Comparison of ENCODE assay signal across 19 mouse cellular contexts in the genomic region with DNA sequence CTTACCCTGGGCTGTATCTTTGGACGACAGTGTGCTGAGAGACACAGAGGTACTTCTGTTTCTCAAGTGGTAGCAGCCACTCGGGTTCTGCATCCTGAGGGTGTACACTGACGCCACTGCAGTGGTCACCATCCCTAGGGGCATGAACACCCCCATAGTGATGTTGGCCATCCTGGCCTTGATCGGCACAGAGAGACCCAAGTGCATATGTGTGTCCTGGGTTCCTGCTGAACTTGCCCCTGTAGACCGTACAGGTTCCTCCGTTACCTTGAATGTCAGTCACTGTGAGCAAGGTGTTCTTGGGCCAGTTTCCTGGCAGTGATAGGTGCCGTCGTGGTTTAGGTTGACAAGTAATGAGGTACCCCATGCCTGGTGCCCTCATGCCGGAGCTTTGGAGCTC. TPM values are rescaled to one million over a fixed set of nuclear protein-coding genes. Genes with fewer than 3 reads are reported as not detected.
"Had no signal": no experiment of that assay in that cellular context is flagged by ENCODE, and none has a peak within 500 bp of the region (broad histone marks: within the 10 kb centered on the region; RNA-seq: fewer than 3 reads in every experiment).

No protein-coding gene starts in this region.

- H3K27me3 ChIP-seq: lung, embryonic 15.5 days; megakaryocyte, embryonic 14.5 days; midbrain, embryonic 13.5 days; midbrain, embryonic 15.5 days; neural tube, embryonic 12.5 days; stomach, embryonic 15.5 days had no signal

- H3K4me2 ChIP-seq: lung, embryonic 15.5 days; midbrain, embryonic 11.5 days; midbrain, embryonic 13.5 days; midbrain, embryonic 15.5 days; neural tube, embryonic 12.5 days; stomach, embryonic 15.5 days had no signal

- ATAC-seq: liver, postnatal 0 days; lung, postnatal 0 days; midbrain, embryonic 13.5 days; midbrain, embryonic 15.5 days had no signal

- DNase-seq: liver, postnatal 0 days; lung, adult 2 months; lung, postnatal 14 days; lung, postnatal 36 days; right cerebral cortex, postnatal 14 days; thymus, adult 2 months; thymus, postnatal 25 days; thymus, postnatal 4 days had no signal

- H3K27ac ChIP-seq: lung, embryonic 15.5 days; macrophage; midbrain, embryonic 13.5 days; midbrain, embryonic 15.5 days; neural tube, embryonic 12.5 days; stomach, embryonic 15.5 days; stomach, postnatal 0 days had no signal

- H3K9ac ChIP-seq: liver, postnatal 0 days; lung, embryonic 15.5 days; midbrain, embryonic 13.5 days; midbrain, embryonic 15.5 days; neural tube, embryonic 12.5 days; stomach, embryonic 15.5 days had no signal

- H3K9me3 ChIP-seq: lung, embryonic 15.5 days; megakaryocyte, embryonic 14.5 days; midbrain, embryonic 13.5 days; midbrain, embryonic 15.5 days; neural tube, embryonic 12.5 days; stomach, embryonic 15.5 days had no signal

- H3K4me3 ChIP-seq: lung, embryonic 15.5 days; megakaryocyte, embryonic 14.5 days; midbrain, embryonic 13.5 days; midbrain, embryonic 15.5 days; neural tube, embryonic 12.5 days; stomach, embryonic 15.5 days had no signal

RNA-seq across cellular contexts. Expression of gene Gm49373, which starts 20.5 kb away (rescaled TPM):
- polyA plus RNA-seq: macrophage had no signal

RNA-seq across cellular contexts. Expression of gene Zglp1, which starts 26.5 kb away (rescaled TPM):
- polyA plus RNA-seq: lung, adult 2 months; lung, postnatal 0 days; macrophage; midbrain, postnatal 0 days; stomach, embryonic 15.5 days; stomach, postnatal 0 days had no signal
